ENCODE assay signal across 26 mouse cellular contexts in genomic region chr1:40728636-40729035, GRCm38 (mm10). TPM values are rescaled to one million over a fixed set of nuclear protein-coding genes. Genes with fewer than 3 reads are reported as not detected.
"Had no signal": no experiment of that assay in that cellular context is flagged by ENCODE, and none has a peak within 500 bp of the region (broad histone marks: within the 10 kb centered on the region; RNA-seq: fewer than 3 reads in every experiment).

No protein-coding gene starts in this region.

- H3K27me3 ChIP-seq: heart, embryonic 15.5 days; hindbrain, embryonic 12.5 days; intestine, embryonic 15.5 days; limb, embryonic 12.5 days; liver, embryonic 13.5 days; liver, embryonic 15.5 days had no signal

- H3K36me3 ChIP-seq: heart, embryonic 13.5 days; heart, embryonic 15.5 days; hindbrain, embryonic 10.5 days; hindbrain, embryonic 12.5 days; intestine, embryonic 15.5 days; limb, embryonic 10.5 days; limb, embryonic 12.5 days; liver, embryonic 13.5 days; liver, embryonic 15.5 days had no signal

- DNase-seq: gastrocnemius, postnatal 10 days; gastrocnemius, postnatal 25 days; heart, adult 2 months; heart, postnatal 14 days; heart, postnatal 4 days; liver; liver, embryonic 13.5 days; liver, postnatal 0 days had no signal

- H3K4me3 ChIP-seq: heart, adult 2 months; heart, embryonic 13.5 days; heart, embryonic 15.5 days; hindbrain, embryonic 10.5 days; hindbrain, embryonic 12.5 days; intestine, embryonic 15.5 days; layer of hippocampus, adult 2 months; left cerebral cortex, adult 2 months; limb, embryonic 10.5 days; limb, embryonic 12.5 days; liver, embryonic 13.5 days; liver, embryonic 15.5 days had no signal

- H3K9me3 ChIP-seq: heart, embryonic 13.5 days; heart, embryonic 15.5 days; hindbrain, embryonic 10.5 days; hindbrain, embryonic 12.5 days; intestine, embryonic 15.5 days; limb, embryonic 10.5 days; limb, embryonic 12.5 days; liver, embryonic 13.5 days; liver, embryonic 15.5 days had no signal

- H3K4me1 ChIP-seq: heart, embryonic 13.5 days; heart, embryonic 15.5 days; hindbrain, embryonic 12.5 days; intestine, embryonic 15.5 days; limb, embryonic 10.5 days; limb, embryonic 12.5 days; liver, embryonic 13.5 days; liver, embryonic 15.5 days had no signal

- H3K27ac ChIP-seq: heart, adult 2 months; heart, embryonic 13.5 days; heart, embryonic 15.5 days; hindbrain, embryonic 10.5 days; hindbrain, embryonic 12.5 days; hindbrain, embryonic 14.5 days; intestine, embryonic 15.5 days; layer of hippocampus, adult 2 months; left cerebral cortex, adult 2 months; limb, embryonic 10.5 days; limb, embryonic 12.5 days; liver, embryonic 13.5 days; liver, embryonic 15.5 days had no signal

- H3K4me2 ChIP-seq: heart, embryonic 11.5 days; heart, embryonic 13.5 days; heart, embryonic 15.5 days; hindbrain, embryonic 12.5 days; hindbrain, embryonic 14.5 days; intestine, embryonic 15.5 days; limb, embryonic 12.5 days; liver, embryonic 11.5 days; liver, embryonic 13.5 days; liver, embryonic 15.5 days had no signal

- H3K9ac ChIP-seq: heart, embryonic 13.5 days; heart, embryonic 15.5 days; hindbrain, embryonic 12.5 days; hindbrain, embryonic 14.5 days; intestine, embryonic 15.5 days; limb, embryonic 12.5 days; liver, embryonic 13.5 days; liver, embryonic 15.5 days; liver, postnatal 0 days had no signal

- ATAC-seq: forebrain, embryonic 16.5 days; hindbrain, embryonic 16.5 days; inflammation-experienced regulatory T-cells, adult 6 months; intestine, embryonic 15.5 days; intestine, postnatal 0 days; liver, postnatal 0 days had no signal

RNA-seq across cellular contexts. Expression of gene Slc9a2, which starts 48.3 kb away (rescaled TPM):
- total RNA-seq: granulocyte monocyte progenitor cell, adult 5-6 weeks had no signal
- polyA plus RNA-seq: heart, embryonic 11.5 days; inflammation-experienced regulatory T-cells, adult 6 months; limb, embryonic 10.5 days; liver, embryonic 11.5 days; liver, embryonic 13.5 days; liver, postnatal 0 days had no signal
